Mouse (Mus musculus) kidney, postnatal 10 days (tissue): ENCODE data around the gene Rps8.
A peak's percentile ranks its signal among the peaks of the same experiment; 100 is the strongest.
"Not testable (repeated sequence)": the region's sequence is repeated elsewhere in the genome, so short reads cannot be mapped to it uniquely, and the experiment has no call there.

ENCODE experiments used
- DNase-seq: peaks from one replicate; pipeline ENCODE4 v3.0.0; 2021; ENCODE audit warnings: mixed read lengths

Gene Rps8

DNA sequence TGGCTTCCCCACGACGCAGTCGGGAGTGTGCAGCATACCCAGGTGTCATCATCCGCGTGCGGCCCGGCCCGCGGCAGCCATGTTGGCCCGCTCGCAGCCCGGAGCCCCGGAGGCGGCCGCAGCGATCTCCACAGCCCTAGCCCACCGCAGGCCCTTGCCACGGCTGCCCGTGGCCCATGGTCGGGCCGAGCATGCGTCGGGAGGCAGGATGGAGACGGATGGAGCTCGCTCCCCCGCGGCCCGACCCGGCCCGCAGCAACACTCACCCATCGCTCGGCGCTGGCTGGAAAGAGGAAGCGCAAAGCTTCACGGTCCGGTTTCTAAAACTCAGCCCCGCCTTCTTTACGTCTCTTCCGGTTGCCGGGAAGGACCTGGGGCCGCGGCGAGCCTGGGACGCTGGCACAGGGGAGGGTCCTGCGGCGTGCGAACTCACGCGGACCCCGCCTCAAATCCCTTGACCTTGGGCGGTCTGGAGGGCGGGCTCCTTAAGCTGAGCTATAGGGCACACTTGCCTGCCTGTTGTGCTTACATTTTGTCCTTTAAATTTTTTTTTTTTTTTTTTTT is at the start of gene Rps8:
Gene Rps8, minus strand, starts transcription at position 452 of the 564 bp plus-strand sequence.
- peak; percentile 93 for DNase-seq

DNA sequence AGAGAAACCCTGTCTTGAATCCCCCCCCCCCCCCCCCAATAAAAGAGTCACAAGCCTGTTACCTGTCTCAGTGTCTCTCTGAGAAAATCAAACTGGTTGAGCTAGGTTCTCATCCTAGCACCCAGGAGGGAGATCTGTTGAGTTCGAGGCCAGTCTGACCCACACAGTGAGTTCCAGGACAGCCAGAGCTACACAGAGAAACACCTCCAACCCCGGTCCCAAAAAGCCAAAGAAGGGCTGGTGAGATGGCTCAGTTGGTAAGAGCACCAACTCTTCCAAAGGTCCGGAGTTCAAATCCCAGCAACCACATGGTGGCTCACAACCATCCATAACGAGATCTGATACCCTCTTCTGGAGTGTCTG is 46.9 kb upstream of the Rps8 start:
- no peak for DNase-seq

DNA sequence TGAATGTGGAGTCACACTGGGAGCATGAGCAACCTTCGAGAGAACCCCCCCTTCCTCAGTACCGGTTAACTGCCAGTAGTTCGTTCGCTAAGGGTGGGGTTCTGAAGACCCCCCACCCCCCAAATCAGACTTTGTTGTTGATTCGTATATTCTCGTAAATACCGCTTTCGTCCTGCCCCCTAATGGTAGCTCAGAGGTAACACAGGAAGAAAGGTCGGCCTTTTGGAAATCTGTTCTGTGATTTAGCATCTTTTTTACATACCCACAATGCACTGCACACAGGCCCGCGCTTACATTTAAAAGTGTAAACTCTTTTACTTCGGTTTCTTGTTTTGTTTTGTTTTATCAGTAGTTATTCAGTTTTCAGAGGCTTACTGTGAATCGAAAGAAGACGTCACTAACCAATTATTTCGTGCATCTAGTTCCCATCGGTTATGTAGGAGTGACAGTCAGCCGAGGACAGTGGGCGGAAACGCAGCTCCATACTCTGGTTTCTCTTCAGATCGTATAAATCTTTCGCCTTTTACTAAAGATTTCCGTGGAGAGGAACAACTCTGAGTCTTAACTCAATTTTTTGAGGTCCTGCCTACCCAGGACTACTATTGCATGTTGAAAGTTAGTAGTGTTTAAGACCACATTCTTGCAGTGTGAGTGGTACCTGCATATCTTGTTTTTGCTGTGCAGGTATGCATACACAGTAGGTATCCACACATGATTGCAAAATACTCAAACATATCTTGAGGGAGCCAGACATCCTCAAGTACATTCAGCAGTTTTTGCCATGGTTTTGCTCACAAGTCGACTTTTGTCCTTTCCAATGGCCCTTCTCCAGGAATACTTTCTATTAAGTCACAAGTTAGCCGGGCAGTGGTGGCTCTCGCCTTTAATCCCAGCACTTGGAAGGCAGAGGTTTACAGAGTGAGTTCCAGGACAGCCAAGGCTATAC is 46.3 kb upstream of the Rps8 start:
- DNase-seq: peak; percentile 62

DNA sequence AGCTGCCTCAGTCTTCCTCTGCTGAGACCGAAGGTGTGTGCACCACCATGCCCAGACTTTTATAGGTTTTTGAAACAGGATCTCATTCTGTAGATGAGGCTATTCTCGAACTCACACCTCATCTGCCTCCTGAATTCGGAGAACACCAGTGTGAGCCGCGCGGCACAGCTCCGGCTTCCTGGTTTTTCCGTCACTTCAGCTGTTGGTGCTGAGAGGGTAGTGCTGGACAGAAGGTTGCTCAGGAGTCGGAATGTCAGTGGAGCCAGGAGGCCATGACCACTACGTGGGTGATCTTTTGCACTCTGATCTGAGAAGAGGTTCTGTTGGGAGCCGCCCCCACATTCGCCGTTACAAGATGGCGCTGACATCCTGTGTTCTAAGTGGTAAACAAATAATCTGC is 35.8 kb upstream of the Rps8 start:
- no peak for DNase-seq

DNA sequence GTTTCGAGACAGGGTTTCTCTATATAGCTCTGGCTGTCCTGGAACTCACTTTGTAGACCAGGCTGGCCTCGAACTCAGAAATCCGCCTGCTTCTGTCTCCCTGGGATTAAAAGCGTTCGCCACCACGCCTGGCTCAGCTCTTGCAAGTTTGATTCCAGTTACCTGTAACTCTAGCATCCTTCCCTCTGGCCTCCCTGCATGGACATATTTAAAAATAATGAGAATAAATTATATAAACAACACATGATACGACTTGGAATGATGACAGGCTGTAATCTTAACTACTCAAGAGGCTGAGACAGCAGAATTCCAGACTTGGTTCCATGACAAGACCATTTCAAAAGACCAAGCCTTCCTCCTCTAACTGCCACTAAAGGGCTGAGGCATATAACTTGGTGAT is 34.6 kb upstream of the Rps8 start:
- no peak for DNase-seq

DNA sequence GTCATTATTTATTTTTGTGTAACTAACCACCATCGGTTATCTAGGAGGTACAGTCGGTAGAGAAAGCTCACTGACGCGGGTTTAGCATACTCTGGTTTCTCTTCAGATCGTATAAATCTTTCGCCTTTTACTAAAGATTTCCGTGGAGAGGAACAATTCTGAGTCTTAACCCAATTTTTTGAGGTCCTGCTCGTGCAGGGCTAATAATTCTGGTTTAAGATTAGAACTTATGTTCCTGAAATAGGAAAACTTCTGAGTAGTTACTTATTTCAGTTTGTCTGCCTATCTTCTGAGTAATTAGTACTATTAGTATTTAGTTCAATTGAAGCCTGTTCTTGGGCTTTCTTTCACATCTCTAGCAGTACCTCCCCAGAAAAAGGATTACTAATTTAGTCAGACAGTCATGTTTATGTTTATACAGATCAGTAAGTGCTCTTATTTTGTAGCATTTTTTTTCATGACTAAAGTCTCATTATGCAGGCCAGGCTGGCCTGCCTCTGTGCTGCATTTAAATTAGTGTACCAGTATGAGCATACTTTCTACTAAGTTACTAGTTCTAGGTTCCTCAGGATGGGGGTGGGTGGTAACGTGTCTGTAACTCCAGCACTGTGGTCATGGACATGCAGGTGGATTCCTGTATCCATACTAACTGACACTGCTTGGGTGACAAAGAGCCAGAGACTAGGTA is 34.0 kb upstream of the Rps8 start:
- peak; percentile 42 for DNase-seq

DNA sequence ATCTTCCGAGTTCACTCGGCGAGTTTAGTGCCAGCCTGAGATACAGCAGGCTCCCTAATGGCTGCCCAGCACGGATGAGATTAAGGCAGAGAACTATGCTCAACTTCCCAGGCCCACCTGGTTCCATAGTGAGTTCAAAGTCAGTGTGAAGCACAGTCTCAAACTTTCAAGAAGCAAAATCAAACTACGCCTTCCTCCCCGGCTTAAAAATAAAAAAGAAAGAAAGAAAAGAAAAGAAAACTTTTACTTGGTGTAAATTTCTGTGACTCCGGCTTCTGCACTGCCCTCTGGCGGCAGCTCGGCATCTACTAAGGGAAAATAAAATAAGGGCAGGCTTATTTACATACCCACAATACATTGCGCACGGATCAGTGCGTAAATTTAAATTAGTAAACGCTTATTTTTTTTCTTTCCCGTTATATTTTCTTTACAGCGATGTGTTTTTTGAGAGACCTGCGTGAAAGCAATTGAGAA is 33.4 kb upstream of the Rps8 start:
- peak; percentile 94 for DNase-seq

DNA sequence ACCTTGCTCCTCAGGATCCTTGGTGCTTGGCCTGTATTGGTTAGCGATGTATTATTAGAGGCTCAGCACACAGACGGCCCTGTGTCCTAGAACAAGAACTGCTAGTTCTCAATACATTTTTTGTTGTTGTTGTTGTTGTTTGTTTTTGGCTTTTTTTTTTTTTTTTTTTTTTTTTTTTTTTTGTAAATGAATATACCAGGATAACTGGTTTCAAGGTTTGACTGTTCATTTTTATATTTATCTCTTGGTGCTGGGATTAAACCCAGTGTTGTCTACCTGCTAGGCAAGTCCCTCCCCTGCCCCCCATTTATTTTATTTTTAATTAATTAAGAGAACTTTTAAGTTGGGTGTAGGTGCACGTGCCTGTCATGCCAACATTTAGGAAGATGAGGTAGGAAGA is 32.9 kb upstream of the Rps8 start:
- DNase-seq: no peak

DNA sequence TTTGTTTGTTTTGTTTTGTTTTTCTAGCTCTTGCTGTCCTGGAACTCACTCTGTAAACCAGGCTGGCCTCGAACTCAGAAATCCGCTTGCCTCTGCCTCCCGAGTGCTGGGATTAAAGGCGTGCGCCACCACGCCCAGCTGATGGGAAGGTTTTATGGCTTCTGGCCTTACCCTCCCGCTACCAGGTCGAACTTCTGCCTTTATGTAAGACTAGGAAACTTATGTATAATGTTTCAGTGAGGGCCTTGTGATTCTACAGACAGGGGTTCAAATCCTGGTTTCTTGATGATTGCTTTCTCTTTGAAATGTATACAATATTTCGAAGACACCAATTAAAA is 26.7 kb upstream of the Rps8 start:
- DNase-seq: not testable (repeated sequence)

DNA sequence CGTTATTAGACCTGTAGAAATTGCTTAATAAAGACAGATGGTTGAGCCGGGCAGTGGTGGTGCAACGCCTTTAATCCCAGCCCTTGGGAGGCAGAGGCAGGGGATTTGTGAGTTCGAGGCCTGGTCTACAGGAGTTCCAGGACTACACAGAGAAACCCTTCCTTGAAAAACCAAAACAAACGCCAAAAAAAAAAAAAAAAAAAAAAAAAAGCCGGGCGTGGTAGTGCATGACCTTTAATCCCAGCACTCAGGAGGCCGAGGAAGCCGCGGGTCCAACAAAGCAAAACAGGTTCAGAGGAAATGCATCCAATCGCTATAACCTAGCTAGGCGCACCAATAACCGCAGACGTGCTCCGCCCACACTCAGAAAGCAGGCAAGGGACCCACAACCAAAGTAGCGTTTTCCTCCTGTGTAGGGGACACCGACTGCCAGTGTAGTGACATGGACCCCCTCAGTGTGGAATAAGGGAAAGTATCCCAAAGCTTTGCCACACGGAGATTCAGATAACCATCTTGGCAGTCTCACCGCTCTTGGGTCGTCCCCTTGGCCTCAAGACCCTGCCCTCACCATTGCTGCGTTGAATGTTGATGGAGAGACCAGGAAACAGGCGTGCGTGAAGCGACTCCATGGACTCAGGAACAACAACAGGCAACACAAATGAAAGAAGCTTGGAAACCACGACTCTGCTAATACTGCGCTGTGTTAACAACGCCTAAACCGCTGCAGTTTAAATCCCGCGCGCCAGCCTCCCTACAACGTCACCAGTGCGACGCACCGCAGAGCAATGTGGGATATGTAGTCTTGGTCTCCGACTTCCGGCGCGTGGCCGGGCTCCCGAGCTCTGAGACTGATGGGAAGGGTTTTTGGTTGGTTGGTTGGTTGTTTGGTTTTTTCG is 26.1 kb upstream of the Rps8 start, which contains the start of gene Kif2c:
Gene Kif2c, minus strand, starts transcription at position 777 of the 896 bp plus-strand sequence.
- DNase-seq: peak; percentile 94

DNA sequence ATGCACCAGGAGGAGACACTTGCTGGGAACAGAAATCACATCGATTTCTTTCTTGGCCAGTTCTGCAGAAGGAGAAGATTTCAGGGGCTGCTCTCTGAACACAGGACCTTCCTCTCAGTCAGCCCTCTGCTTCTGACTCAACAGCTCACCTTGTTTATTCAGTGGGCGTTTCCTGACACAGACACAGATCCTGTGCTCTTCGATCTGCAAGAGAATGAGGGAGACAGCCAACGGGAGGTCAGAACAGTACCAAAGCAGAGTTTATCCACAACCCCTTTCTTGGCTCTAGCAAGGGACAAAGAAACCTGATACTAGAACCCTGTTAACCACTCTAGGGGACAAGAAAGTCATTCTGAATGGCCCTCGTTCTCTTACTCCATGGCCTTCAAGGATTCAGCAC is 13.9 kb upstream of the Rps8 start:
- DNase-seq: no peak

DNA sequence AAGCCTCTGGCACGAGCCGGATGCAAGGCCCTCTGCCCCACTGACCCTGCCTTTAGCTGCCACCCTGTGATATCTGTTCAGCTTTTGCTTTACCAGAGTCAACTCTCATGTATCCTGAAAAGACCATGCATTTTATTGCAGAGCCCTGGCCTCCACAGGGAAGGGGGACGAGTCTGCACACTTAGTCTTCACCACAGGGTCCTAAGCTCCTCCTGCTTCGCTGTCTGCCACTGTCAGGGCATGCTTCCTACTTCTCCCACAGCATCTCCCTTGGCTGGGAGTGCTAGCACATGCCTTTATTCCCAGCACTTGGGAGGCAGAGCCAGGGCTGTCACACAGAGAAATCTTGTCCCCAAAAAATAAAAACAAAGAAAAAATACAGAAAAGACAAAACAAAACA is 5.1 kb upstream of the Rps8 start:
- DNase-seq: no peak

DNA sequence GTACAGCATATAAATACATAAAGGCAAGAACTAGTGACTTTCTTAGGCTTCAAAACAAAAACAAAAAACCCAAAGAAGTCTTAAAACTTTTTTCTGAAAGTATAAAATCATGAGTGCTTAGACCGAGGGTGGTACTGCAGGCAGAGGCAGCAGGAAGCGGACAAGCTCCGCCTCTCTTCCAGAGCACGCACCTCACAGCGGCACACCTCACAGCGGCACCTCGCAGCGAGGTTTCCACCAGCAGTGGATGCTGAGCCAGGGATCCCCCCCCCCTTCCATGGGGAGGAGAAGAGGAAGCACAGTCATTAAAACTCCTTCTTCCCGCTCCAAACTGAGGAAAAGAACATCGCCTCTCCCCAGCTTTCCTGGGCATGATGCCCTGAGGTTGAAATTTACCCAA is 3.6 kb upstream of the Rps8 start:
- DNase-seq: no peak

DNA sequence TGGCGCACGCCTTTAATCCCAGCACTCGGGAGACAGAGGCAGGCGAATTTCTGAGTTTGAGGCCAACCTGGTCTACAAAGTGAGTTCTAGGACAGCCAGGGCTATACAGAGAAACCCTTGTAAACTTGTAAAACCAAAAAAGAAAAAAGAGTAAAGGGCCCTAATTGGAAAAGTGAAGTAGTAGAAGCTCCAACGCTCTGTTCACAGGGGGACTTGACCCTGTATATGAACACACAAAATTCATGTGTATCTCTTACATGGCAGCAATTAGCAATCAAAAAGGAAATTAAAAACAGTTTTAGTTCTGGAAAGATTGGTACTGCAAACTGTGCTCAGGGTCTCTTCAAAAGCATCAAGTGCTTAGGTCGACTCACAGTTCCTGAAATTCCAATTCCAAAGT is 329 bp upstream of the Rps8 start:
- no peak for DNase-seq

DNA sequence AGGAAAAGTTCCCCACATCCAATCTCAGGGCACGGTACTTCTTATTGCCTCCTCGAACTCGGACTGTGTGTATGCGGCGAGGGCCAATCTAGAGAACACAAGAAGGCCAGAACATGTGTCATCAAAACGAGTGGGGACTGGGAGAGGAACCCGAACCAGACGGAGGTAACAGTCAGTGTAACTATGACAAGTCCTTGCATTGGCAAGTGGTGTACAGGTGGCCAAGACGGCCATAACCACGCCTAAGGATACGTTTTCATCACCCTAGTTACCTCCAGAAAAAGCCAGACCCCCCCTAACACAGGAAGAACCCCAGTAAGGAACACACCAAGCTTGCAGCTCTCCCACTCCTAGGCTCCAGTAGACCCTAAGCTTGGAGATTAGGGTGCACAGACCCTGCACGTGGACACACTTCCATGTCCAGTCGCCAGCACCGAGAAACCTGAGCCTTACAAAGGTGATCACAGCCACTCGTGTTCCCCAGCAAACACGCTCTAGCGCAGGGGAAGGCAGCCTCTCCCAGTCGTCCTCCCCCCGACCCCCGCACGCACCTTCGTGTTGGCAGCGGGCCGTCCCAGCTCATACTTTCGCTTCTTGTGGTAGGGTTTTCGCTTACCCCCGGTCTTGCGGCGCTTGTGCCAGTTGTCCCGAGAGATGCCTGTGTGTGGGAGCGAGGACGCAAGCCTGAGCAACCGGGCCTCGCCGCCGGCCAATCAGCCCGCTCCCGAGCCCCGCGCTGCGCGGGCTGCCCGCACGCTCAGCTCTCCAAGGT is 837 bp downstream of the Rps8 start:
- DNase-seq: no peak

DNA sequence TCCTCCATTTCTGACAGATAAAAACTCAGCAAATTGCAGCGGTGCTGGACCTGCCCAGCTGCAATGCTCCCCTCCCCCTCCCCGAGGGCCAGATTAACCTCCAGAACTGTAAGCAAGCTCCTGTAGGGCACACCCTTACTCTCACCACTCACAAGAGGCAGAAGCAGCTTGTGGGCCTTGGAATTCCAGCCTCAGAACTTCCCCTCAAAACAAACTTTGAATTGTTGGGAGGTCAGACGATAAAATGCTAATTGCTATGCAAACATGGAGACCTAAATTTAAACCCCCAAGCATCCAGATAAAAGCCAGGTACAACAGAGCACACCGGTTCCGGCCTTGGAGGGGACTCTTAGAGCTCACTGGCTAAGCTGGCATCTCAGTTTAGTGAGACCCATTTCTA is 3.3 kb downstream of the Rps8 start:
- DNase-seq: no peak

DNA sequence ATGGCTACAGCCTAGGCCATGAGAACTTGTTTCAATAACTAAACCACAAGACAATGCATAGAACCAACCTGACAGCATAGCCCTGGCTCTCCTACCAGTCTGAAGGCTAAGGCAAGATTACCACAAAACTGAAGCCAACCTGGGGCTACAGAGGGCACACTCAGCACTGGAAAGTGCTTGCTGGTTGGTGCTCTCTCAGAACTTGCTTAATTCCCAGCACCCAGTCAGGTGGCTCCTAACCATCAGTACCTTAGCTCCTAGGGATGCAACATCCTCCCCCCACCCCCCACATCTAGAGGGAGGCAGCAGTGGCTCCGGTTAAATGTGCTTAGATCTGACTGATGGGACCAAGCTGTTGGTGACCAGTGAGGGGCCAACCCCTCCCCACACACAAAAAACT is 4.6 kb downstream of the Rps8 start:
- DNase-seq: no peak

DNA sequence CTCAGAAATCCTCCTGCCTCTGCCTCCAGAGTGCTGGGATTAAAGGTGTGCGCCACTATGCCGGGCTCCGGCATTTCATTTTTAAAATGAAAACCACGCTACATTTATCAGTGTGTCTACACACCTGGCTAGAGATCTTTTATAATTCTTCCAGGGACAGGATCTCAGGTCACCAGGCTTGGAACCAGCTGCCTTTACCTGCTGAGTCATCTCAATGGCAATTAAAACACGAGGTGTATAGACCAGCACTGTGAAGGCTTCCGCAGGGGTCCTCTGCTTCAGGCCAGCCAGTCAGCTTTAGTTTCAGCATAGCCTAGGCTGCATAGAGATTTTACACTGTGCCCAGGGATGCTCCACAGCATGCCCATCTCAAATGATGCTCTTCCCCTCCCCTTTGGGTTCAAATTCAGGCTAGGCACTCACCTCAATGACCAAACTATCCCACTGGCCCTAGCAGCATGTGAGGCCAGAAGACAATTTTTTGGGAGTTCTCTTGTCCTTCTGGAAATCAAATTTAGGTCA is 5.8 kb downstream of the Rps8 start:
- no peak for DNase-seq

DNA sequence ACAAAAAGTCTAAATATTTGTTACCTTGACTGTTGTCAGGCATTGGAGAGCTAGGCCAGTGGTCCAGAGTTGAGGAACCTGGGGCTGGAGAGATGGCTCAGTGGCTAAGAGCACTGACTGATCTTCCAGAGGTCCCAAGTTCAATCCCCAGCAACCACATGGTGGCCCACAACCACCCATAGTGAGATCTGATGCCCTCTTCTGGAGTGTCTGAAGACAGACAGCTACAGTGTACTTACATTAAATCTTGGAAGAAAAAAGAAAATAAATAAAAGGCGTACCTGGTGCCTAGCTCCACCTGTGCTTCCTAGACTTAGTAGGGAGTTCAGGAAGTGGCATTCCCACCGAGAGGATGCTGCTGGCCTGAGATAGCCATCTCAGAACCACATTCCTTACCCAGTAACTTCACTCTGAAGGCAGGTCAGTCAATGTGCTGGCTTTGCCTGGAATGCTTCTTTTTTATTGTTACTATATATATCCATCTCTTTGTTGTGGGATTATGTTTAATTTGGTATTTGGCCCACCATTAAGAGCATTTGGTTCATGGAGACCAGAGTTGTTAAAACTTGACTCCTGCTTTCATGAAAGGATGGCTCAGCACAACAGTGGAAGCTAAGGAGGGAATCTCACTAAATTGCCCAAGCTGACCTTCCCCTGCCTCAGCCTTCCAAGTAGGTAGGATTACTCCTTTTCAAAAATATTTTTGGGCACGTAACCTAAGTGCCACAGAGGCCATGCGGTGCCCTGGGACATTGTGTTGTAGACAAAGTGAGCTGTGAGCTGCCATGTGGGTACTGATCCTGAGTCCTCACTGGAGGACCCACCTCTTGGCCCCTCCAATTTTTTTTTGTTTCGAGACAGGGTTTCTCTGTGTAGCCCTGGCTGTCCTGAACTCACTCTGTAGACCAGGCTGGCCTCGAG is 6.5 kb downstream of the Rps8 start:
- no peak for DNase-seq

DNA sequence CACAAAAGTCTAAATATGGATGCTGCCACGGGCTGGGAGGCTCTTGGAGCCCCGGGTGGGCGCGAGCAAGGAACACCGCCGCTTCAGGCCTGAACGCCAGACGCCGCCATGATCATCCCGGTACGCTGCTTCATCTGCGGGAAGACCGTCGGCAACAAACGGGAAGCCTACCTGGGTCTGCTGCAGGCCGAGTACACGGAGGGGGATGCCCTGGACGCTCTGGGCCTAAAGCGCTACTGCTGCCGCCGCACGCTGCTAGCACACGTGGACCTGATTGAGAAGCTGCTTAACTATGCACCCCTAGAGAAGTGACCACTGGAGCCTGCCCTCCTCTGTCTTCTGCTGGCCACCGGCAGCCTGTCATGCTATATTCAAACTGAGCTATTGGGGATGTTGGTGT is 7.2 kb downstream of the Rps8 start:
- no peak for DNase-seq
